Mouse (Mus musculus) lung, postnatal 14 days (tissue): ENCODE data around the gene Cnnm1.

ENCODE experiments used
- DNase-seq: peaks from one replicate; pipeline ENCODE4 v3.0.0; 2021

The Cnnm1 gene

DNA sequence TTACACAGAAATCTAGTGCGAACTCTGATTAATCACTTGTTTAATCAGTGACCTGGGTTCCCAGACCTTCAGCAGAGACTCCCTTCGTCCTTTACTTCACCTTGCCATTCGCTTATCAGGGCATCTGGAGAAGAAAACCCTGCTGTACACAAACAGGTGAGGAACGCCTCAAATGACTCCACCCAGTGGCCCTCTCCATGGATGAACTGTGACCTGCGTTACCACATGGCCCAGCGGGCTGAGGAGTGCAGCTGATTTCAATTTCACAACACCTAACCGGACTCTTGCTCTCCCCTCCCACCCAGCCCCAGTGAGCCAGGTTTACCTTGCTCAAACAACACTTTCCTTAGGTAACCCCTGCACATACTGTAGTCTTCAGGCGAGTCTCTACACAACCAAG is 73.6 kb downstream of the Cnnm1 start:
- no peak for DNase-seq

DNA sequence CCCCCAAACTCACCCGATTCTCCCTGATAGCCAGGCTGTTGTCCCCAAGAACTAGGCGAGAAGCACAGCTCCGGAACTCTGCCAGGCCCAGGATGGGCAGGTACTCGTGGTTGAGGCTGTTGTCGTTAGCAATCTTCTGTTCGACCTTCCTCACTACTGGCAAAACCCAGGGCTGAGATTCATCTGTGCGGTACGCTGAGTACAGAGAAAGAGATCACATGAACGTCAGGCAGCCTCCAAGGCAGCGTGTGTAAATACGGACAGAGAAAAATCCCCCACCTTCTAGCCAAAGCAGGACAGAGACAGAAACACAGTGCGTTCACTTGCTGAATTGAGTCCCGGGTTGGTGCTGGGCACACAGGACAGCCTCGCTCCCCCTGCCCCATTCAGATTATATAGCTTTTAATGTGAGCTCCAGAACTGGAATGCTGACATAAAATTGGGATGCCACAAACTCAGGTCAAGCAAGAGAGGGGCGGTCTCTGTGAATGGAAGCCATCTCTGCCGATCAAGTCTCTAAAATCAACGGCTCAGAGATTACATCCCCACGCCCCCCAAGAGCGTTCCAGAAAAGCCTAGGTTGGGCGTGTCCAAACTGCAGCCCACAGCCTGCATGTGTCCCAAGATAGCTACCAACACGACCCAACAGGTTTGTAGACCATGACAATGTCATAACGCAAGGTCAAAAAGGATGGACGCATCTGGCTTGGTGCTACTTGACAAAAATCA is 75.6 kb downstream of the Cnnm1 start:
- DNase-seq: no peak

DNA sequence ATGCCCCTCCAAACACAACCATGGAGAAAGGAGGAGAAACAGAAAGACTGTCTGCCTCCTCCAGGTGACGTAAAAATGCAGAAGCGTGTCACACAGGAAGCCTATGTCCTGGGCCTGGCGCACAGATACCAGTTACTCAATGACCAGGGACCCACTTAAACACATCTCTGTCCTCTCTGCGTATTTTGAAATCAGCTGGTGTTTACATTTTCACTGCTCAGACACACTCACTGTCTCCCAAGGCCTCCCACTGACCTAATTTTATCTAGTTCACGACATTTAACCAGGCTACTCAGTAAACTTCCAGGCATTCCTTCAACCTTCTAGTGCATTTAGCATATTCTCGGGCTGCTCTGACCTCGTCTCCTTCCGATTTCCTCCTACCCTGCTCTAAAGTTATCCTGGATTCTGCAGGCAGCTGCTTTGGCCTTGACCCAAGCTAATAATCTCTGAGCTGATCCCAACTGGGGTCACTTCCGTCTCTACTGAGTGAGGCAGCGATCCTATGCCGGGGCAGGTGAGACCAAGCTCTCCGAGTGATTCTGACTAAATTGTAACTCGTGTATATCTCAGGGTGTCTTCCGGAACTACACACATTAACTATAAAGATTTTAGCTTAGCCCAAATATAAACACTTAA is 76.3 kb downstream of the Cnnm1 start:
- no peak for DNase-seq

DNA sequence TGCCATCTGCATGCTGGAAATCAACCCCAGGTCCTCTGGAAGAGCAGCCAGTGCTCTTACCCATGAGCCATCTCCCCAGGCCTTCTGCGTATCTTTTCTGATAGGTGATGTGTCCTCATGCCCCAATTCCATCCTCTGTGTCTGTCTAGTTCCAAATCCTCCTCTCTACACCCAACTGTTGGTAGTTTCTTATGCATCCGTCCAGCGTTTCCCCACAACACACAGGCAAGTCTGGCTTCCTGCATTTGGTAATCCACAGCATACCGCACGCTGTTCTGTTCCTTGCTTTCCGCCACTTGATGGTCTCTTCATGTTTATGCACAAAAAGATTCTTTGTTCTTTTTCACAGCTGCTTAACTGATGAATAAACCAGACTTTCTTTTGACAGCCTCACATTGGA is 77.1 kb downstream of the Cnnm1 start:
- no peak for DNase-seq

DNA sequence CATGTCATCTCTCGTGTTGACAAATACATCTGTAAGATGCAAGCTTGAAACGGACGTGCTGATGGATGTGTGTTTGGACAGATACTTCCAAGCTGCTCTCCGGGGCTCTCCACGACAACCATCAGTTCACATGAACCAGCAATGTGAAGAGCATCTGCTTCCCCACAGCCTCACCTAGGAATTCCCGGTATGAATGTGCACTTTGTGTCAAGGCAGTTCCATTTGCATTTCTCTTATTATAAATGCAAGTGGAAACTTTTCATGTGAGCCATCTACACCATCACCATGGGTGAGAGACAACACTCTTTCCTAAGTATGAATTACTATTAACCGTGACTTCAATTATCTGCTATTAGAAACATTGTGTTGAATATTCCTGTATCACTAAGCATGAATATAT is 77.6 kb downstream of the Cnnm1 start:
- DNase-seq: no peak

DNA sequence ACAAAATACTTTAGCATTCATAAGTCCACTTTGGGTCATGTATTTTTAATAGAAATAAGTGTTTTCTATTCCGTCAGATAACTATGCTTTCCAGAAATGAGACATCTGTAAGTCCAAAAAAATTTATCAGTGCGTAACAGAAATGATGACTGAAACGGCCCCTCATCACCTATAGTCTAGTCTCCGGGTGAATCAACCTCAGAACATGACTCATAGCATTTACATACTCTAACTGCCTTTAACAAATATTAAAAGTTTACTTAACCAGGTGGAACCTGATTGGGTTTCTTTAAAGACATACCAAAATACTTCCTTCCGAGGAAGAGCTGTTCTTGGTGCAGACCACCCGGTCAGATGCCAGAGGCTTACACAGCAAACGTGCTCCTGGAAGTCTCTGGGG is 78.0 kb downstream of the Cnnm1 start:
- DNase-seq: no peak

DNA sequence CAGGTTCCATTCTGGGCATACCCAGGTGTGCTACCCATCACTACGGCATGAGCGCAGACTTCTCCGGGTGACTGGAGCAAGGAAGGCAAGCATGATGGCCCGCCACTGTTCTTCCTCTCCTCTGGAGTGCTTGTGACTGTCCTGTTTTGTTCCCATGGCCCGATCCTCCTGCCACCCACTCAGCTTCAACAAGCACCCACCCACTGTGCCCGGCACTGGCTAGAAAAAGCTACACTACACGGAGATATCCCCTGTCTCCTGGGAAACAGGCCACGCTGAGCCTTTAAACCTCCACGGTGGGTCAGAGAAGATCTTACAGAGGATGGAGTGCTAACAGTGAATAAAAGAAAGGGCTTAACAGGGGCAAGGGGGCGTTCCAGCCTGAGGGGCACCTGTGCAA is 79.0 kb downstream of the Cnnm1 start:
- DNase-seq: no peak

DNA sequence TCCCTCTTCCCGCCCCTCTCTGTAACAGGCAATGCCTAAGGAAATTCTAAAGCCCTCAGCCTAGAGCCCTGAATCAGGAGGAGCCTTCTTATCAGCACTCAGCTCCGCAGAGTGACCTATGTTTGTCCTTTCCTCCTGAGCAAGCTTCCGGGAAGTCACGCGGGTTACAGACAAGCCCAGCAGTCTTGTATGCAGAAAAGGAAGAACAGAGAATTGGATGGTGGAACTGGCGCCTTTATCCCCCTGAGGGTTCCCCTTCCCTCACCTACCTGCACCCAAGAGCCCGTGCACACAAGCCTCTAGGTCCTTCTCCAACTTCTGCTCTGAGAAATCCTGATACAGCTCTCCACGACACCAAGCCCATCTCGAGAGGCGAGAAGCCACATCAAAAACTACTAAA is 80.2 kb downstream of the Cnnm1 start:
- DNase-seq: no peak

DNA sequence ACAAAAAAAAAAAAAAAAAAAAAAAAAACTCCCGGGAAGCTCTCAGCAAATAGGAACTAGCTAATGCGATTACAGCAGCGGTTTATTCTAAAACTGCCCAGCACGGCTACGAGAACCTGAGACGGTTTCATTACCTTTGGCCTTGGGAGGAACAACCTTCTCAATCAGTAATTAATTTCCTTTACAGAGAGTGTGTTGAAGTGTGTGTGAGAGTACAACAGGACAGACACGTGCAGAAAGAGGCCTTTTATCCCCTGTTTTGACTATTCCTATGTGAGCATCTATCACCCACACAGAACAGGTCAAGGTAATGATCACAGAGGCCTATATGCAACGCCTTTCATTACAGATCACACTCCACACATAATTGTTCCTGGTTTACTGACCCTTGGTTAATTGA is 81.1 kb downstream of the Cnnm1 start:
- DNase-seq: no peak

DNA sequence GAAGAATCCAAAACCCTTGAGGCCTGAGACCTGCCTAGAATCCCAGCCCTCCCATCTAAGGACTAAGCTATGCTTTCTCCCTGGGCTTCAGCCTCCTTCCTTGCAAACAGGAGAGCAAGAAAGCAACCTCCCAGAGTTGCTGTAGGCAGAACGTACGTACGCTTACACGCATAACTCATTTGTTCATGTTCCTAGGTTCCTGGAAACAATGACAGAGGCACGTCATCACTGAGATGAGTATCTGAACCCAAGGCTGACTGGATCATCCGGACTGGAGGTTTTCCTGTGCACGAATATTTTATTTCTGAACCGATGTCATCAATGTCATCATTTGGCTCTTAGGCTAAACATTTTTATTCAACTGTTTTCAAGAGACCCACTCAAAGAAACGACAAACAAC is 81.8 kb downstream of the Cnnm1 start:
- DNase-seq: no peak

DNA sequence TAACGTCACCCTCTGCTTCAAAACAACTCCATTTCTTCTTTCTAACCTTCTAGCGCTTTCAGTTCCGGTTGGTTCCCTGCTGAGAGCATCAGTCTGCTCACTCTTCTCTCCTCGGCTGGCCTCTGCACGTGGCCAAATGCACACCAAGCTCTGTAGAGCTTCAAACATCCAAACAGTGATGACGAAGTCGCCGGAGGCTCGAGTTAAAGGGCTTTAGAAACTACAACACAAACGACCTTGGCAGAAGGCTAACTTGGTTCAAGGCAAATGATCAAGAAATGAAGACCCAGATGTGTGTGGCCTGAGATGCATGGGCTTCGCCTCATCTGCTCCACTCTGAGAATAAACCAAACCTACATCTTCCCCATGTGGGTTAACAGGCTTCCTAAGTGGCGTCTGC is 83.3 kb downstream of the Cnnm1 start:
- no peak for DNase-seq

DNA sequence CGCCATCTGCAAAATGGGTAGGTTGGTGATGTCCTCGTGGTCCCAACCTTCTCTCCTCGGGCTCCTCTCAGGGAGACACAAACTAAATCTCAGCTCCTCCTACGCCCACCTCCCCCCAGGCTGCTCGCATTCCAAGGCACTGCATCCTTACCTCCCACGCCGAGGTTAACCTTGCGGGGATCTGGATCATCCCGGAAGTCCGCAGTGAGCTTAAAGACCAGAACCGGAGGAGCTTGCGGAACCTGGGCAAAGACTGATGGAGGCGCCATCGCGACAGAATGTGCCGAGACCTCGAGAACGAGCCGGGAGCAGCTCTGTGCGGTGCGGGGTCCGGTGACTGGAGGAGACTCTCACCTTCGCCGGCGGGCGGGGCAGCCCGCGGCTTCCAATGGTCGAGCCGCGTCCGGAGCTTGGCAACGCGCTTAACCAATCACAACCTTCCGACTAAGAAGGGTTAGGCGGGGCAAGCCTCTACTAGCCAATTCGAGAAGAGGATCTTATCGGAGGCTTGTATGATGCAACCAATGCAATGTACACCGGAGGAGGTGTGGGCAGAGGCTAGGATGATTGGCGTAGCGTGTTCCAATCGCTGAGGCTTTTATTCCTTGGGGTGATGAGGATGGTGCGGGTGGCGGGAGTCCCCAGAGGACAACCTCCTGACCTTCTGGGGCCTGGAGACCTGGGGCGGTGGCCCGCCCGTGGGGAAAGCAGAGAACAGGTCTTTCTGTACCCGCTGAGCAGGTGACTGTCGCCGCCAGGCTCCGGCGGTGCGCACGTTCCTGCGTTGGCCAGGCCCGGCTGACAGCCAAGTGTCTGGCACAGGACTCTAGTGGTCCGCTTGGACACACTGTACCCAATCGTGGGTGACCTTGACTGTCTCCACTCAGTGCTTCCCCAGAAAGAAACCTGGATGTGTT is 84.2 kb downstream of the Cnnm1 start, which contains the start of gene Got1:
Gene Got1 (minus strand): TSS at position 419 of the 917 bp plus-strand sequence.
- DNase-seq: peak; percentile 91

DNA sequence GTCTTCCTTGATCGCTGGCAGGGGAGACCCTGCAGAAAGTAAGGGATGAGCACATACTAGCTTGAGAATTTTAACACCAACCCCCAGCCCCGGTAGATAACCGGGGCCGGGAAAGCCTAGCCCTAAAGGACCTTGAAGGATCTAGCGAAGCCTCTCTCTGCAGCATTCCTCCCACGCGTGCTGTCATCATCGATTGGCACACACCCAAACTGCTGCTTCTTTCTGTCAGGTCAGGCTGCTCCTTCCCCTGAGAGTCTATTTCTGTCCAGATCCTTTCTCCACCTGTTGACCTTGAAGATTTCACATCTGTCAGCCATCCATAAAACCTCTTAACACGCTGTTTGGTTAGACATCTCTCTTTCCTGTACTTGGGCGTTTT is 84.9 kb downstream of the Cnnm1 start:
- peak; percentile 33 for DNase-seq

DNA sequence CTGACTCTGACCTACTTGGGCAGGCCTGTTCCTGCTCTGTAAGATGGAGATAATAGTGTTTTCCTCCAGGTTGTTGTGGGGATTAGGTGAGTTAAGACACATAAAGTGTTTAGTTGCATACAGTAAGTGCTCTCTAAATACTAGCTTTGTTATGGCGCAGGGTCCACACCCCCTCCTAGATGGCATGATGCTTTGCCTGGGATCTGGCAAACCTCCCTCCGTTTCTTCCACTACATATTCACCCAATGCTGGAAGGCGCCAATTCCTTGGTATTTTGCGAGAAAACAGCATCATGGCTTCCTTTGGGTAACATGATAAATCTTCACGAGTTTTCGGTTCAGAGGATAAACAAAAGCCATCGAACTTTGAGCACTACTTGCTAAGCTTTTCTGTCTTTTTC is 85.3 kb downstream of the Cnnm1 start:
- no peak for DNase-seq

DNA sequence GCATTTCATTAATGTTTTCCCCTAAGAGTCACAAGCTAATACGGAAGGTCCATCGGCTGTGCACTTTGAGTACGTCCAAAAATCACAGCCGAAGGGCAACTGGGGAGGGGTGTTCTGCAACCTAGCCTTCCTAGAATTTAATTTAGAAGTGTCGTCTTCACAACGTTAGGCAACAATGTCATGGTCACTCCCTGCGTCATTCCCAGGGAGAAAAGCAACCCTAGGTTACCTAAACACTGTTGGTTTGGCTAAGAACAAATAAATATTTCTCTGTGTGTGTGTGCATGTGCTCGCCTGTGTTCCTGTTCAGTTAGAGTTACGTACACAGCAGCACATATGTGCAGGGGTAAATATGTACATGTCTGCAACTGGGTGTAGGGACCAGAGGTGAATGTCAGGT is 85.8 kb downstream of the Cnnm1 start:
- no peak for DNase-seq

DNA sequence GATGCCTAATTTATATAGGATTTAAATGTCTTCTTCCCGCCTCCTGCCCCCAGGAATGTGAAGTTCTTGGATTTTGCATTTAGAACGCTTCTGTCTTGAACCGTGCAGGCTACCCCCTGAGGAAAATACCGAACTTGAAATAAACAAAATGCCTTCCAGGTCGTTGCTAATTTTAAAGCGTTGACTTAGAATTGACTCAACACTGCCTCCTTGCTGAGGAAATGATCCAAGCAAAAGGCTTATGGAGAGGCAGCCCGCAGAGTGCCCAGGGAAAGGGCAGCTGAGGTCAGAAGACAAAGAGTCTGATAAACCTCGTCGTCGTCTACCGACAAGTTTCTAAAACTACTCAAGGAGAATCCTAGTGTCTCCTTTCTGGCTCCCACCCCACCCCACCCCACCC is 86.9 kb downstream of the Cnnm1 start:
- peak; percentile 15 for DNase-seq

DNA sequence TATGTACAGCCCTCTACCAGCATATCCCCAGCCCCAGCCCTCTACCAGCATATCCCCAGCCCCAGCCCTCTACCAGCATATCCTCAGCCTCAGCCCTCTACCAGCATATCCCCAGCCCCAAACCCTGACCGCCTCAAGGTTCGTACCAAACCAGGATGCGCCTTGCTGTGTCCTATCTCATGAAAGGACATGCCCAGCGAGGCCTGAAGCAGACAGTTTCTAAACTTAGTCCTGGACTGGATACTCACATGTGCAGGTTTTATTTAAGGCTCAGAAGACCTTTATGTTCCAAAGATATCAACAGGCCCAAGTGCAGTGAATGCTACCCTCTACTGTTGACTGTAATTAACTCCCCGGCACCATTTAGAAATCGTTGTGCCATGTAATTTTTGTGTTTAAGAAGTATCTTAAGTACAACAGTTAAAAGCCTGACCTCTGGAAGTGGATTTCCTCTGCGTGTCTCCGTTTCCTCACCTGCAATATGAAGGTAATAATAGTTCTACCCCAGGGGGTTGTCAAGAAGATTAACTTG is 87.9 kb downstream of the Cnnm1 start:
- DNase-seq: no peak

DNA sequence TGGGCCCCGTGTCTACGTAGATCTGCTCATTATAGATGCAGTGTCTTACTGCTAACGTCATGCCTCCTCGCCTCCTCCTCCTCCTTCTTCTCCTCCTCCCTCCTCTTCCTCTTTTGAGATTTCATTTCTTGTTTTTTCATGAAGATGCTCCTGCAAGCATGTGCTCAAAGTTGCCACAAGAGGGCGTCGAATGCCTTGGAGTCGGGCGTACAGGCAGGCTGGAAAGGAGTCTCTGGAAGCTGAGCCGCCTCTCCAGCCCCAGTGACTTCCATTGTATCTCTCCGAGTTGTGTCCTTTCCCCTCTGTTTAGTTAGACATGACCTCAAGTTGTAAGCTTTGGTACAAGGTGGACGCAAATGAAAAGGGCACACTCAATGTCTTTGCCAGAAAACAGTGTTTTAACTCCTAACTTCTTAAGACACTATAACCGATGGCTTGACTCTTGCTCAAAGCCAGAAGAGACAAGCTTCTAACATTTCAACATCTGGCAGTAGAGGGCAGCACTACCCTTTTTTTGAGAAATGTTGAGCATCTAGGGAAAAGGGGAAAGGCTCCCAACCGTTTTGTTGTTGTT is 90.0 kb downstream of the Cnnm1 start:
- DNase-seq: peak; percentile 72

DNA sequence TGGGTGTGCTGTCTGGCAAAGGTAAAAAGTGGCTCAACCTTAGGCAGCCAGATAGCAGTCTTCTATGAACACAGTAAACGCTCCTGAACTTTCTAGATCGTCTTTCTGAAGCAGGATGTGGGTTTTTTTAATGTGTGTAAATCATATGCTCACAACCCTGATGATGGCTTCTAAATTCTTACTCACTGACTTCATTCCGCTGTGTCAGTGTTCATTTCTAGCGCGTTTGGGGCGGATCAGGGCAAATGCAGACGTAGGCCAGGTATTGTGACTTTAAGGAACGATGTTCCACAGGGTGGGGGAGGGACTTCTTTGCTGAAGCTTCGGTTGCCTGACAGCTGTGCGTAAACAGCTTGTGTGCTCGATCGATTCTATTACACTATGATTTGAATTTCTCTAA is 90.7 kb downstream of the Cnnm1 start:
- no peak for DNase-seq

DNA sequence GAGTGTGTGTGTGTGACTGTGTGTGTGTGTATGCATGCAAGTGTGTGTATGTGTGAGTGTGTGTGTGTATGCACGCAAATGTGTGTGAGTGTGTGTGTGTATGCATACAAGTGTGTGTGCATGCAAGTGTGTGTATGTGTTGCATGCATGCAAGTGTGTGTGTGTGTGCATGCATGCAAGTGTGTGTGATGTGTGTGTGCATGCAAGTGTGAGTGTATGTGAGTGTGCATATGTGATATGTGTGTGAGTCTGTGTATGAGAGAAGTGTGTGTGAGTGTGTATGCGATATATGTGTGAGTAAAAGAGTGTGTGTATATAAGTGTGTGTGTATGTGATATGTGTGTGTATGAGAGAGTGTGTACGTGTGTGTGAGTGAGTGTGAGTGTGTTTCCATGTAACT is 95.1 kb downstream of the Cnnm1 start:
- no peak for DNase-seq

DNA sequence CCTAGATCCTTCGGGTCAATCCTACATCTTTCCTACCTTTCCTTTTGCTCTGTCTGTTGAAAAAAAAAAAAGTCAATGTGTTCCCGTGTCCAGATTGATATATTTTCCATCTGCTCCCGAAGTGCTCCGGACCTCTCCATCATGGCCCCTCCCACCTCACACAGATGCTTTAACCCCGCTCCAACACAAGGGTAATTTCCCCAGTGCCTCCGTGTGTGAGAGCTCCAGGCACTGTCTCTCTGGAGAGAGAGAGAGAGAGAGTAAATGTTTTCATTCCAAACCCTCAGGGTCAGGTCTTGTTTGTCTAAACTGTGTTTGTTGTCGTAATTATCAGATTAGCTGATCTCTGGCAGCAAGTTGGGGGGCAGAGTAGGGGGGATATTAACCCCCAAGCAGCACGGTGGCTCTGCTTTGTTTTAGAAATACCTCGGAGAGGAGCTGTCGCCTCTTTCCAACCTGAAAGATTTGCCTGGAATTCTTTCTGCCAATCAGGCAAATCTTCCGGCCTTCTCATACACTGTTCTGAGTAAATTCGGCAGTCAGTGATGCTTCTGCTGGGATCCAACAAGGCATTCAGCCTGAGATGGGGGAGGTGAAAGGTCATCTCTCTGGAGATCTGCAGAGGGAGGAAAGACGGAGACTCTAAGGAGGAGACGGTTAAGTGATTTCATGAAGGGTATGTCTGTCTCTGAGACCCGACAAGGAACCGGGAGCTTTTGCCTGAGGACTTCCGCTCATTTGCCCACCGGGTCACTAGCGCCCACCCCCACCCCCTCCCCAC is 106.3 kb downstream of the Cnnm1 start:
- no peak for DNase-seq
